Mouse (Mus musculus) spleen, adult 2 months (tissue): ENCODE data around the gene Disp3.

Experiments
- CTCF ChIP-seq: fragments of 200-500 bp; IDR thresholded peaks from 2 replicates; pipeline ENCODE4 v1.5.1; 2011; ENCODE audit warnings: mild to moderate bottlenecking, inconsistent platforms; ENCODE audit not compliant: insufficient read depth, insufficient read length, insufficient replicate concordance; ENCODE audit errors: extremely low read depth
- POLR2A ChIP-seq: fragments of 200-500 bp; IDR thresholded peaks from 2 replicates; pipeline ENCODE4 v1.6.1; 2011; ENCODE audit warnings: low read depth, low read length, inconsistent platforms

DNA sequence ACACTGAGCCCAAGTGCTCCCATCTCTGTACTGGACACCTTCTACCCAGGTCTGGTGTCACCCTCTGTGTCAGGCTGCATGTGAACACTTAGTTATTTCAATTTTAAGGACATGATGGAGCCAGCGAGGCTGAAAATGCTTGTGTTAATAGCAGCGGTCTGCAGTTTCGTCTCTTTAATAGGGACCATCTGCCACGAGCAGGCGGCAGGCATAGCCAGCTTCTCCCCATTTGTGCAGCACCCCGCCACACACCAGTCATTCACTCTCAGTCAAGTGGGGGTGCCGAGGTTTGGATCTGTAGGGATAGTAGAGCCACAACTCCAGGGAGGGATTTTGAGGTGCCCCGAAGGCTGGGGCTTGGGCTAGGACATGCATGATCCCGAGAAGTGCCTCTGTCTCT, 47.4 kb downstream of the Disp3 start:
- no peak for TF ChIP-seq CTCF
- TF ChIP-seq POLR2A = no peak
